Mouse (Mus musculus) megakaryocyte, embryonic 14.5 days (primary cell): ENCODE results near the gene Hist2h4.

Experiments used
- FLI1 ChIP-seq: IDR thresholded peaks from 2 replicates; pipeline ENCODE4 v1.6.1; 2012; ENCODE audit warnings: low read length, inconsistent platforms, mixed read lengths
- GATA1 ChIP-seq: IDR thresholded peaks from 3 replicates; pipeline ENCODE4 v1.6.1; 2012; ENCODE audit warnings: mixed read lengths, low read length, inconsistent platforms, borderline replicate concordance

- TF ChIP-seq GATA1 (no peak), FLI1 (no peak)
These were observed 8.3 kb downstream of the Hist2h4 start for GRCm38 (mm10) chr3:96254683-96255355.
